Mouse (Mus musculus) thymus, adult 2 months (tissue): ENCODE measurements at regions not wholly inside any gene's neighbourhood (a gene's known extent, or its start where the extent isn't known, plus 50 kb on each side); places are given as distances from the start of the nearest gene placed in this dataset.

Source experiments
- DNase-seq: peaks from one replicate; pipeline ENCODE4 v3.0.0; 2021
- H3K27ac ChIP-seq: fragments of 200-500 bp; 2 replicates; pipeline ENCODE4 v1.5.1; 2012; ENCODE audit warnings: low read length, control low read depth; ENCODE audit not compliant: control insufficient read depth, insufficient read depth
- H3K27me3 ChIP-seq: fragments of 200-500 bp; 2 replicates; pipeline ENCODE4 v1.6.1; 2012; ENCODE audit warnings: mild to moderate bottlenecking, low read length, moderate library complexity, mixed read lengths; ENCODE audit not compliant: control insufficient read depth, insufficient read depth
- H3K36me3 ChIP-seq: fragments of 200-500 bp; 2 replicates; pipeline ENCODE4 v1.6.1; 2012; ENCODE audit warnings: mild to moderate bottlenecking, low read length, moderate library complexity; ENCODE audit not compliant: control insufficient read depth, insufficient read depth
- H3K4me1 ChIP-seq: fragments of 200-500 bp; replicated peaks from 2 replicates; pipeline ENCODE4 v1.6.1; 2012; ENCODE audit warnings: low read length; ENCODE audit not compliant: control insufficient read depth, insufficient read depth
- H3K4me3 ChIP-seq: fragments of 200-500 bp; 2 replicates; pipeline ENCODE4 v1.5.1; 2012; ENCODE audit warnings: mild to moderate bottlenecking, low read length, control low read depth, moderate library complexity; ENCODE audit not compliant: control insufficient read depth, insufficient read depth
- CTCF ChIP-seq: fragments of 200-500 bp; IDR thresholded peaks from 2 replicates; pipeline ENCODE4 v1.5.1; 2012; ENCODE audit warnings: mild to moderate bottlenecking, control low read depth, low read length, moderate library complexity, borderline replicate concordance; ENCODE audit not compliant: control insufficient read depth, poor library complexity, insufficient read depth; ENCODE audit errors: extremely low read depth
- POLR2A ChIP-seq: fragments of 200-500 bp; IDR thresholded peaks from 2 replicates; pipeline ENCODE4 v1.6.1; 2012; ENCODE audit warnings: mild to moderate bottlenecking, low read length, control low read depth, moderate library complexity; ENCODE audit not compliant: control insufficient read depth, poor library complexity, insufficient read depth; ENCODE audit errors: extremely low read depth
- WGBS: fragments of 180-500 bp; shearing (Covaris S2); methylation state at CpG from one replicate; pipeline ENCODE4 v1.1.7; 2018; 5-methylcytosine and 5-hydroxymethylcytosine counted together

DNA sequence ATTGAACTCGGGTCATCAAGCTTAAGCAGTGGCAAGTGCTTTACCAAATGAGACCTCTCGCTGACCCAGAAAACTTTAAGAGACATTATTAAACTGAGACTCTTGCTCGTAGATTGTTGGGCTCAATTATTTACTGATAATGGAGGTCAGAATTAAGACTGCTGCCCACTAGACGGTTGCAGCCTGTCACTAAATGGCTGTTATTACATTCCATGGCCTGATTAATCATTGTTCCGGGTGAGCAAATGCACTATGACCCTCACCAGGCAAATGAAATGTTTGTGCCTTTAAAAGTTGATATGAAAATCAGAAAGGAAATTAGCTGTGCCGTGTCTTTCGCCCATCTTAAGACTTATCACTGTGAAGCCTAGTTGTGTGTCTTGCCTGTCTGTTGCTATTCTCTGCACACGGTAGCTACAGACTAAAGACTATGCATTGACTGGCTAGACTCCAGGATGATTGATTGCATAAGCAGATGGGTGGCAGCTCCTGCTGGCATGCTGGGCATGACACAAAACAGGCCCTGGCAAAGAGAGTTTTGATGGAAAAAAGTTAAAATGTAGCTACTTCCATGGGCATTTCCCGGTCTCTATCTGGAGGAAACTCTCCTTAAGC lies 67.6 kb upstream of the Apob start:
- DNase-seq: no peak
- no peak overlapping the region for H3K4me3 ChIP-seq
- H3K27me3 ChIP-seq: no peaks in the 10 kb centered on the region
- H3K27ac ChIP-seq: no peak overlapping the region
- no peaks in the 10 kb centered on the region for H3K36me3 ChIP-seq
- H3K4me1 ChIP-seq: no peaks in the 10 kb centered on the region
- 91% methylated on average over 9 of the region's 9 CpGs for WGBS
- TF ChIP-seq POLR2A (no peak), CTCF (no peak)

DNA sequence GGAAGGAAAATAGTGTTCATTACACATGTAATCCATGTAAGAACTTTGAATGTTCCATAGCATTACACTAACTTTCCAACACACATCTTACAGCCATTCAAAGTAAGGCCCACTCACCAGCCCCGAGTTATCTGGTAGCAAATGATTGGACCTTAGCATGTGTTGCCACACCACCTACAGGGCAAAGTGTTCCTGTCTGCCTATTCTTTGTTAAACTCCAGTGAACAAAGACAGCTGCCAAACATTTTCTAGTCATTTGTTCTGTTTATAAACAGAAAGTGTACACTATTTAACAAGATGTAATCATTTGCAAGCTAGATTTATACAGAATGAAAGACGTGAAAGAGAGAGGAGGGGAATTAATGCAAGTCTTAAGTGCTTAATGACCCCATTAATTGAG lies 66.9 kb upstream of the Apob start:
- no peak for DNase-seq
- TF ChIP-seq POLR2A (no peak), CTCF (no peak)
- WGBS: 83% methylated on average over 2 of the region's 2 CpGs
- H3K27ac ChIP-seq: no peak overlapping the region
- no peaks in the 10 kb centered on the region for H3K27me3 ChIP-seq
- H3K4me1 ChIP-seq: no peaks in the 10 kb centered on the region
- H3K36me3 ChIP-seq: no peaks in the 10 kb centered on the region
- no peak overlapping the region for H3K4me3 ChIP-seq

DNA sequence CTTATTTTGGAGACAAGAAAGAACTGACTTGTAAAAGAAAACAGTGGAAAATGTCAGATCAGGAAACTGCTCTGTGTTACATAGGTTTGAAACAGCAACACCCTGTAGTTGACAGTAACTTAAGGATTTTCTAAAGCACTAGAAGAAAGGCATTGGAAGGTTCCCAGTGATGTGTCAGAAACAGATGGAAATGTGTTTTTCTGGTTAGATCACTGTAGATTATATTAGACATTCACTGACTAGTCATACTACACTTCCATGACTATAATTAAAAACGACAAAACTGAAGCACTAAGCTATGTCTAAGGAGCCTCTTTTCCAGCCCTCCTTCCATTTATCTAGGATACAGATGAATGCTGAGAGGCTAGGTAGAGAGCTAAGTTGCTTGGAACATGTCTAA lies 59.1 kb upstream of the Apob start:
- no peak for DNase-seq
- H3K4me3 ChIP-seq: no peak overlapping the region
- H3K27me3 ChIP-seq: no peaks in the 10 kb centered on the region
- no peaks in the 10 kb centered on the region for H3K36me3 ChIP-seq
- WGBS: 89% methylated on average over 1 of the region's 1 CpGs
- TF ChIP-seq POLR2A (no peak), CTCF (no peak)
- no peak overlapping the region for H3K27ac ChIP-seq
- H3K4me1 ChIP-seq: no peaks in the 10 kb centered on the region

DNA sequence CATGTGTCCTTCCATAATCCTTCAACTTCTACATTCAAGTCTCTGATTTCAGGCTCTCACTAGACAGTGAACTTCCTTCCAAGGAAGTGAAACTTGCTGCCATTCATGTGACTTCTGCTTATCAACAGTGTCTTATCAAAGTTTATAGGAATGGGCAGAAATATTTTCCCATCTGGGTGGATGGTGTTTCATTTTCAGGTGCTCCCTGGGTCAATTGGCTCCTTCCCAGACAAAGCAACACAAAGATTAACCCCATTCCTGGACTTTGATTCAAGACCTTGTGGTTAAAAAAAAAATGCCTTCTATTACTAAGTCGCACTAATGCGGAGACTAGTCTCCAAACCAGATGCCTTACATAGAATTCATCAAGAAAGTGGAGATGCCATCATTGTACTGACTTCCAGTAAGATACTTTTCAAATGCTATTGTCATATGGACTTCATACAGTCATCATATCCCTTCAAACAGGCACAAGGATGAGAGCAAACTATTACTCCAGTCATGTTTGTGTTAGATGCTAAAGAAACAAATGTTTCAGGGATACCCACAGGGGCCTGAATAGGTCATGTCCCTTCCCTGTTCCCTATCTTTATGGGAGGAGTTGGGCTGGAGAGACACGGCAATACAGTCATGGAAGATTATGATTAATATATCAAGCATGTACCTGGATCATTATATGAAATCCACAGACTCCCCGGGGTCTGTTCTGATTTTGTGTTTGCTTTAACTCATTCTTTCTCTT lies 58.3 kb upstream of the Apob start:
- TF ChIP-seq CTCF: no peak
- no peak for TF ChIP-seq POLR2A
- DNase-seq: no peak
- 96% methylated on average over 4 of the region's 4 CpGs for WGBS

DNA sequence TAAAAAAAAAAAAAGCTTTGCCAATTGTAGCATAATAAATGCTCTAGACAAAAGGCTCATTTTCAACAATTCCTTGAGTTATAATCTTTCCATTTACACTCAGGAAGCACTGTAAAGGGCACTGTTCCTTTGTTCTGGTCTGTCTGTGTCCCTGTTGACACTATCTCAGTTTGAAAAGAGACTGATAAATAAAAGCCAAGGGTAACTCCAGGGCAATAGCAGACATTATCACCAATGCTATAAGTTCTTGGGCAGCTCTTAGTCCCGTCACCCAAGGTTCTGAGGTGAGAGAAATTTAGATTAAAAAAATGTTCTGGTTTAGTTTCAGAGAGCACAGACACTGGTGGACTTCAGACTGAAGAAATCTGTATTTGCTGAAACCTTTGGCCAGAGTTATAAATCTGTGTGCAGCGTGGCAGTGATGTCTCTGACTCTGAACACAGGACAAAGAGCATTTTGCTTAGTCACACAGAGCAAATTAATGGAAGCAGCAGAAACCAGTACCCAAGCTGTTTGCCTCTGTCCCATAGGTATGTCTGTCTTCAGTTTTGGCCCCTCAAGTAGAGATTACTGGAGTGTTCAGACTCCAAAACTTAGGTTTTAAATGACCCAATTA lies 57.6 kb upstream of the Apob start:
- TF ChIP-seq CTCF (no peak), POLR2A (no peak)
- Histone ChIP-seq H3K27ac (no peak overlapping the region), H3K4me3 (no peak overlapping the region), H3K4me1 (no peaks in the 10 kb centered on the region), H3K27me3 (no peaks in the 10 kb centered on the region), H3K36me3 (no peaks in the 10 kb centered on the region)
- 81% methylated on average over 2 of the region's 2 CpGs for WGBS
- DNase-seq: no peak

More for the DNA sequence above, 58.3 kb upstream of the Apob start:
- Histone ChIP-seq H3K27me3 (no peaks in the 10 kb centered on the region), H3K36me3 (no peaks in the 10 kb centered on the region), H3K4me1 (no peaks in the 10 kb centered on the region), H3K4me3 (no peak overlapping the region), H3K27ac (no peak overlapping the region)

DNA sequence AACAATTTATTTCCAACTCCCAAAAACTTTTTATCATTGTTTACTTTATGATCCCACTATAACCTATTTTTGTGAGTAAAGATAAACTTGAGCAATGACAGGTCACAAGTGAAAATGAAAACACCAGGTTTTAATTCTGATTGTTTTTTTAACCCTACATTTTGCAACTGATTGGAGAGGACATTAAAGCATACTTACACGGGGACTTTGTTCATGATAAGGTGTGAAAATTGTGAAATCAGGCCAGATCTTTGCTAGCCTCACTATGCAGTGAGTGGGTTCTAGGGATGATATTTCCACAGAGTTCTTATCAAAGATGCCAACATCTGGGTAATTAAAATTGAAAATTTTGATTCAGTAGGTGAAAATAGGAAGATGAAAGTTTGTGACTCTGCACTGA lies 56.6 kb upstream of the Apob start:
- H3K4me3 ChIP-seq: no peak overlapping the region
- no peak overlapping the region for H3K27ac ChIP-seq
- no peaks in the 10 kb centered on the region for H3K27me3 ChIP-seq
- TF ChIP-seq POLR2A: no peak
- no peak for TF ChIP-seq CTCF
- H3K4me1 ChIP-seq: no peaks in the 10 kb centered on the region
- no peaks in the 10 kb centered on the region for H3K36me3 ChIP-seq
- WGBS: 86% methylated on average over 1 of the region's 1 CpGs
- DNase-seq: no peak
